Mouse (Mus musculus) midbrain, embryonic 10.5 days (tissue): ENCODE data around the gene Tsc1. TPM values are rescaled to one million over a fixed set of nuclear protein-coding genes. Genes with fewer than 3 reads are reported as not detected.

ENCODE experiments used
- DNase-seq: peaks from one replicate; pipeline ENCODE4 v3.0.0-alpha.2; 2017; ENCODE audit warnings: low spot score
- H3K27ac ChIP-seq: fragments of 300-500 bp; sonication (generic); replicated peaks from 2 replicates; pipeline ENCODE4 v1.5.1; 2016; ENCODE audit warnings: mild to moderate bottlenecking
- H3K27me3 ChIP-seq: fragments of 300-500 bp; sonication (generic); 2 replicates; pipeline ENCODE4 v1.6.1; 2016; ENCODE audit warnings: low read depth, mild to moderate bottlenecking; ENCODE audit not compliant: poor library complexity, severe bottlenecking
- H3K36me3 ChIP-seq: fragments of 300-500 bp; sonication (generic); 2 replicates; pipeline ENCODE4 v1.6.1; 2016; ENCODE audit warnings: mild to moderate bottlenecking, moderate library complexity
- H3K4me1 ChIP-seq: fragments of 300-500 bp; sonication (generic); 2 replicates; pipeline ENCODE4 v1.6.1; 2016
- H3K4me3 ChIP-seq: fragments of 300-500 bp; sonication (generic); 2 replicates; pipeline ENCODE4 v1.5.1; 2016; ENCODE audit warnings: mild to moderate bottlenecking, moderate library complexity
- H3K9me3 ChIP-seq: fragments of 300-500 bp; sonication (generic); replicated peaks from 2 replicates; pipeline ENCODE4 v1.6.1; 2016; ENCODE audit warnings: mild to moderate bottlenecking
- WGBS: fragments of 180-500 bp; shearing (Covaris S2); methylation state at CpG from one replicate; pipeline ENCODE4 v1.1.7; 2016; 5-methylcytosine and 5-hydroxymethylcytosine counted together
- polyA plus RNA-seq: library from polyadenylated mRNA; unstranded; fragments of >200 nt; fragmentation: Nextera tagmentation; extraction: Ambion mirVana; gene quantifications from 2 replicates; pipeline ENCODE4 v1.2.1, GENCODE M21; 2016

Gene Tsc1
- polyA plus RNA-seq: 21.7 and 25.7 TPM in 2 replicates

GRCm38 (mm10) chr2:28640461-28641424 is at the start of gene Tsc1:
Gene Tsc1 (plus strand): TSS chr2:28641228.
- WGBS: 2% methylated on average over 47 of the region's 47 CpGs
- peak within 1 kb of the TSS; percentile 97 for H3K27ac ChIP-seq
- DNase-seq: peak; percentile 98
- no peaks in the 10 kb centered on the region for H3K36me3 ChIP-seq
- H3K27me3 ChIP-seq: no peaks in the 10 kb centered on the region
- peaks cover 46% of the 10 kb centered on the region for H3K4me1 ChIP-seq
- peak within 1 kb of the TSS; percentile 100 for H3K4me3 ChIP-seq
- no peaks in the 10 kb centered on the region for H3K9me3 ChIP-seq

- DNase-seq: no peak
- no peak overlapping the region for H3K27ac ChIP-seq
- peaks cover 6% of the 10 kb centered on the region; the same call in 1 of the 2 replicates for H3K27me3 ChIP-seq
- H3K9me3 ChIP-seq: no peaks in the 10 kb centered on the region
- H3K4me1 ChIP-seq: no peaks in the 10 kb centered on the region
- no peaks in the 10 kb centered on the region for H3K36me3 ChIP-seq
- H3K4me3 ChIP-seq: no peak overlapping the region
- 88% methylated on average over 2 of the region's 2 CpGs for WGBS
Observed at GRCm38 (mm10) chr2:28591479-28591878, 49.5 kb upstream of the Tsc1 start.

GRCm38 (mm10) chr2:28592809-28593208 is 48.2 kb upstream of the Tsc1 start:
- Histone ChIP-seq H3K27ac (no peak overlapping the region), H3K4me3 (no peak overlapping the region), H3K4me1 (peaks cover 1% of the 10 kb centered on the region; the same call in 1 of the 2 replicates), H3K9me3 (no peaks in the 10 kb centered on the region), H3K36me3 (no peaks in the 10 kb centered on the region), H3K27me3 (peaks cover 6% of the 10 kb centered on the region; the same call in 1 of the 2 replicates)
- 8% methylated on average over 15 of the region's 15 CpGs for WGBS
- DNase-seq: peak; percentile 63

GRCm38 (mm10) chr2:28596021-28596420 is 45.0 kb upstream of the Tsc1 start:
- H3K4me3 ChIP-seq: no peak overlapping the region
- H3K27me3 ChIP-seq: peaks cover 6% of the 10 kb centered on the region; the same call in 1 of the 2 replicates
- H3K4me1 ChIP-seq: peaks cover 17% of the 10 kb centered on the region
- DNase-seq: no peak
- no peak overlapping the region for H3K27ac ChIP-seq
- WGBS: 87% methylated on average over 7 of the region's 7 CpGs
- no peaks in the 10 kb centered on the region for H3K9me3 ChIP-seq
- no peaks in the 10 kb centered on the region for H3K36me3 ChIP-seq

GRCm38 (mm10) chr2:28596998-28597397 is 44.0 kb upstream of the Tsc1 start:
- Histone ChIP-seq H3K27ac (no peak overlapping the region), H3K9me3 (no peaks in the 10 kb centered on the region), H3K4me1 (peaks cover 22% of the 10 kb centered on the region), H3K4me3 (no peak overlapping the region), H3K36me3 (no peaks in the 10 kb centered on the region), H3K27me3 (peaks cover 6% of the 10 kb centered on the region; the same call in 1 of the 2 replicates)
- WGBS: 88% methylated on average over 7 of the region's 7 CpGs
- no peak for DNase-seq

- Histone ChIP-seq H3K27ac (peak overlapping the region; percentile 49; the same call in 1 of the 2 replicates), H3K4me1 (peaks cover 22% of the 10 kb centered on the region), H3K27me3 (peaks cover 6% of the 10 kb centered on the region; the same call in 1 of the 2 replicates), H3K36me3 (no peaks in the 10 kb centered on the region), H3K4me3 (no peak overlapping the region), H3K9me3 (no peaks in the 10 kb centered on the region)
- WGBS: 77% methylated on average over 7 of the region's 7 CpGs
- DNase-seq: no peak
Observed at GRCm38 (mm10) chr2:28597733-28598547, 43.1 kb upstream of the Tsc1 start.

- no peaks in the 10 kb centered on the region for H3K27me3 ChIP-seq
- no peaks in the 10 kb centered on the region for H3K9me3 ChIP-seq
- H3K4me1 ChIP-seq: peaks cover 22% of the 10 kb centered on the region
- 63% methylated on average over 12 of the region's 12 CpGs for WGBS
- DNase-seq: no peak
- no peaks in the 10 kb centered on the region for H3K36me3 ChIP-seq
- peak overlapping the region; percentile 59 for H3K27ac ChIP-seq
- H3K4me3 ChIP-seq: no peak overlapping the region
Observed at GRCm38 (mm10) chr2:28598692-28599568, 42.1 kb upstream of the Tsc1 start.

GRCm38 (mm10) chr2:28599569-28599900 is 41.5 kb upstream of the Tsc1 start:
- H3K27me3 ChIP-seq: no peaks in the 10 kb centered on the region
- no peak for DNase-seq
- H3K27ac ChIP-seq: peak overlapping the region; percentile 59; the same call in 1 of the 2 replicates
- peaks cover 22% of the 10 kb centered on the region for H3K4me1 ChIP-seq
- H3K4me3 ChIP-seq: no peak overlapping the region
- H3K36me3 ChIP-seq: no peaks in the 10 kb centered on the region
- H3K9me3 ChIP-seq: no peaks in the 10 kb centered on the region
- WGBS: 77% methylated on average over 6 of the region's 6 CpGs

GRCm38 (mm10) chr2:28601720-28602590 is 39.1 kb upstream of the Tsc1 start:
- WGBS: 62% methylated on average over 12 of the region's 12 CpGs

GRCm38 (mm10) chr2:28603542-28603941 is 37.5 kb upstream of the Tsc1 start:
- H3K27ac ChIP-seq: no peak overlapping the region
- no peak for DNase-seq
- no peak overlapping the region for H3K4me3 ChIP-seq
- 95% methylated on average over 5 of the region's 5 CpGs for WGBS
- H3K36me3 ChIP-seq: no peaks in the 10 kb centered on the region
- H3K9me3 ChIP-seq: no peaks in the 10 kb centered on the region
- peaks cover 19% of the 10 kb centered on the region for H3K4me1 ChIP-seq
- no peaks in the 10 kb centered on the region for H3K27me3 ChIP-seq

More at GRCm38 (mm10) chr2:28601720-28602590, 39.1 kb upstream of the Tsc1 start:
- H3K9me3 ChIP-seq: no peaks in the 10 kb centered on the region
- peaks cover 22% of the 10 kb centered on the region for H3K4me1 ChIP-seq
- no peaks in the 10 kb centered on the region for H3K27me3 ChIP-seq
- no peak overlapping the region for H3K27ac ChIP-seq
- H3K36me3 ChIP-seq: no peaks in the 10 kb centered on the region
- no peak overlapping the region for H3K4me3 ChIP-seq
- DNase-seq: no peak

GRCm38 (mm10) chr2:28605789-28606541 is 35.1 kb upstream of the Tsc1 start:
- WGBS: 79% methylated on average over 14 of the region's 14 CpGs
- no peak overlapping the region for H3K27ac ChIP-seq
- no peak overlapping the region for H3K4me3 ChIP-seq
- H3K36me3 ChIP-seq: no peaks in the 10 kb centered on the region
- H3K4me1 ChIP-seq: peaks cover 16% of the 10 kb centered on the region
- no peak for DNase-seq
- no peaks in the 10 kb centered on the region for H3K9me3 ChIP-seq
- no peaks in the 10 kb centered on the region for H3K27me3 ChIP-seq
